Mouse (Mus musculus): Measurements from ENCODE around the gene Chmp1a.

DNA sequence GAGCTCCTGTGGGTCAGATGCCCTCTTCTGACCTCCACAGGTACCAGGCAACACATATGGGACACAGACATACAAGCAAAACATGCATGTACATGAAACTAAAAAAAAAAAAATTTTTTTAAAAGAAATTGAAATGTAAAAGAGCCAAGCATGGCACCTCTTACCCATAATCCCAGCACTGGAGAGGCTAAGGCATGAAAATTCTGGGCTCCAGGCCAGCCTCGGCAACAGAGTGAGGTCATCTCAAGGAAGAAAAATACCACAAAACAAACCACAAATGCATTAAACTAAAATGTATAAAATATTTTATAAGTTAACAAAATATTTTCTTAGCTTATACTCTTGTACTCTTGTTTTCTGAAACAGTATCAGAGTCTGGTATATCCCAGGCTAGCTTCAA is 8.4 kb upstream of the Chmp1a start:
- no peak for TF ChIP-seq CTCF (IDR thresholded peaks at IDR 0.05; ENCODE audit: low read depth, low read length)
- no peak for TF ChIP-seq POLR2A (IDR thresholded peaks at IDR 0.05; ENCODE audit: extremely low read depth, insufficient read depth, low read length)

Data from liver, adult 2 months (tissue).